Mouse (Mus musculus): ENCODE results near the gene Dennd2a.

DNA sequence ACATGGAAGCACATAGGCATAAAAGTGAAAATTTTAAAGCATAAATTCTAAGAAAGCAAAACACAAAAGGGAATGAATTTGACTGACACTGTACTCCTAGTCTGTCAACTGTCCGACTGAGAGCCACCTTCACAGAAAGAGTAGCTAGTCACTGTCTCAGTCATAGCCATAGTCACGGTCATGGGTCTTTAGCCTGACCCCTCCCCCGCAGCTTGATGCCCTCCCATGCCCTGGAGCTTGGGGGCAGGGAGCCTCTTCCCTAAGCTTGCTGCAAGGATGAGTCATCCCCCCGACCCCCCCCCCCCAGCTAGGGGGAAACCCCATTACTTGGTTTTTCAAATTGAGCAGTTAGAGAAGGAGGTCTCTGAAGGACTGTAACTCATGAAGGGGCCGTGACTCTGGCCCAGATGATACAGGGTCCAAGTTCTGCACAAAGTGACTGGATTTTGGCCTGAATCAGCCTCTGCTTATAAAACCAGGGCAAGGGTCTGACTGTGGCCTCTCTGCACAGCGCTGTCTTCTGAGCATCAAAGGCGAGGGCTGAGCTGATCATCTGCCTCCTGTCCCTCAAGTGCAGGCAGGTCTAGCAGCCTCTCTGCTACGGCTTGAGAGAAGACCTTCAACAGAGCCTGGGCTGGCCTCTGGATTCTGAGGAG, 5.6 kb downstream of the Dennd2a start:
- TF ChIP-seq POLR2A (IDR thresholded peaks at IDR 0.05; ENCODE audit: borderline replicate concordance, extremely low read depth, insufficient read depth, insufficient read length, poor library complexity, severe bottlenecking) (no peak), CTCF (IDR thresholded peaks at IDR 0.05; ENCODE audit: borderline replicate concordance, extremely low read depth, insufficient read depth, insufficient read length) (no peak)

Measured in brain, embryonic 14.5 days (tissue).